Comparison of ENCODE assay signal across 8 mouse cellular contexts in the genomic region with DNA sequence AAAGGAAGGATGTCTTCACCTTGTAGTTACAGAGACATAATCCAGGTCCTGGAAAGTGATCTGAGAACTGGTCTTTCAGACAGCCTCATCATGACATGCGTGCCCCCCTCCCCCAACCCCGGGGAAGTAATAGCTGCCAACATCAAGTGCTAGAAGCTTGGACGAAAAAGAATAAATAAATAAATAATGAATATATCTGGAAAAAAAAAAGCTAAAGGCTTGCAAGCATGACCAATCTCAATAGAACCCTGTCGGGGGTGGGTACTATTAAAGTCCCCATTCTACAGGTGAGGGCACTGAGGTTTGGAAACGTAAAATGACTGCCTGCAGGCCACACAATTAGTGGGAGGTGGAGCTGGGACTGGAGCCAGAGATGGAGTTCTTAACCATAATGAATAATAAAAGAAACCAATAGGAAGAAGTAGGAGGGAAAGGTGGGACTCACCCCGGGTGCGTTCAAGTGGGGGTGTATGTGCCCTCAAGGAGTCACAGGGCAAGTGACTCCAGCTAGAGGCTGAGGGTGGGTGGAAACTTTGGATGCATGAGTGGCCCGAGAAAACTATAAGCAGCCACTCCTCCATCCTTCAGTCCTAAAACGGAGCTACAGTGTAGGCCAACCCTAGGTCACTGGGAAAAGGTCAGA. TPM values are rescaled to one million over a fixed set of nuclear protein-coding genes. Genes with fewer than 3 reads are reported as not detected.
DNase-seq lines count a peak whose midpoint lies in the region; ATAC-seq and TF ChIP-seq lines count a peak whose summit lies in the region.

No protein-coding gene starts in this region.

- peak overlapping the region; percentile 92 for H3K9ac ChIP-seq in forebrain, embryonic 15.5 days (replicated peaks)

- TF ChIP-seq CTCF in thymus, adult 2 months (IDR thresholded peaks at IDR 0.05; ENCODE audit: borderline replicate concordance, control insufficient read depth, extremely low read depth, insufficient read depth, low read length, poor library complexity), result no peak

- H3K36me3 ChIP-seq in thymus, adult 2 months (ENCODE audit: control insufficient read depth, insufficient read depth, low read length), result peaks cover under 1% of the 10 kb centered on the region; the same call in 1 of the 2 replicates
- no peaks in the 10 kb centered on the region for H3K36me3 ChIP-seq in forebrain, embryonic 15.5 days

- no peak for TF ChIP-seq POLR2A in thymus, adult 2 months (IDR thresholded peaks at IDR 0.05; ENCODE audit: control insufficient read depth, extremely low read depth, insufficient read depth, low read length, poor library complexity)

- H3K27ac ChIP-seq in thymus, adult 2 months (ENCODE audit: control insufficient read depth, insufficient read depth, low read length), result peak overlapping the region; percentile 57; the same call in 1 of the 2 replicates
- H3K27ac ChIP-seq in forebrain, embryonic 15.5 days (replicated peaks), result no peak overlapping the region

- H3K4me2 ChIP-seq in forebrain, embryonic 15.5 days (replicated peaks), result peak overlapping the region; percentile 97

- peak overlapping the region; percentile 70 for H3K4me3 ChIP-seq in thymus, adult 2 months (ENCODE audit: control insufficient read depth, insufficient read depth, low read length)
- H3K4me3 ChIP-seq in forebrain, embryonic 15.5 days, result peak overlapping the region; percentile 88

- no peak for DNase-seq in thymus, adult 2 months
- no peak for DNase-seq in thymus, postnatal 14 days
- DNase-seq in kidney, adult 8-10 months, result peak; percentile 36 to 45
- DNase-seq in lung, postnatal 14 days, result peak; percentile 51
- DNase-seq in retina, embryonic 14.5 days (ENCODE audit: low spot score), result no peak
- no peak for DNase-seq in layer of hippocampus, postnatal 10 days (ENCODE audit: low spot score in 2 of 2)
- DNase-seq in layer of hippocampus, adult 18-20 months (ENCODE audit: low spot score in 2 of 2), result no peak

- 17% methylated on average over 9 of the region's 9 CpGs for WGBS in thymus, adult 2 months
- 27% methylated on average over 9 of the region's 9 CpGs for WGBS in forebrain, embryonic 15.5 days

- peaks cover 37% of the 10 kb centered on the region for H3K4me1 ChIP-seq in thymus, adult 2 months (replicated peaks; ENCODE audit: control insufficient read depth, insufficient read depth, low read length)
- H3K4me1 ChIP-seq in forebrain, embryonic 15.5 days, result peaks cover 16% of the 10 kb centered on the region

- ATAC-seq in forebrain, embryonic 15.5 days (replicated peaks), result no peak

- no peaks in the 10 kb centered on the region for H3K9me3 ChIP-seq in forebrain, embryonic 15.5 days

- no peaks in the 10 kb centered on the region for H3K27me3 ChIP-seq in thymus, adult 2 months (ENCODE audit: control insufficient read depth, insufficient read depth, low read length)
- no peaks in the 10 kb centered on the region for H3K27me3 ChIP-seq in forebrain, embryonic 15.5 days

RNA-seq across cellular contexts. Expression of a gene that starts 18.1 kb away (rescaled TPM):
- 150 and 172 TPM in 2 replicates for polyA plus RNA-seq in thymus, adult 2 months (2012; rRNA removed)
- polyA plus RNA-seq in forebrain, embryonic 15.5 days (2015; fragmentation: Nextera tagmentation; extraction: Ambion mirVana), result 4.9 and 6.3 TPM in 2 replicates
- 10 to 100 TPM; 34.3 to 38.8 TPM for total RNA-seq in layer of hippocampus, postnatal 10 days (2021)
- total RNA-seq in layer of hippocampus, adult 18-20 months (2021), result 10 to 100 TPM; 32.3 to 33.8 TPM

RNA-seq across cellular contexts. Expression of a gene that starts 29.9 kb away (rescaled TPM):
- polyA plus RNA-seq in thymus, adult 2 months (2012; rRNA removed), result 60.5 and 65.9 TPM in 2 replicates
- 0.97 and 1.1 TPM in 2 replicates for polyA plus RNA-seq in forebrain, embryonic 15.5 days (2015; fragmentation: Nextera tagmentation; extraction: Ambion mirVana)
- 1 to 10 TPM; 1.8 to 2.1 TPM for total RNA-seq in layer of hippocampus, postnatal 10 days (2021)
- total RNA-seq in layer of hippocampus, adult 18-20 months (2021), result 1 to 10 TPM; 2.7 to 3.2 TPM

RNA-seq across cellular contexts. Expression of a gene that starts 40.6 kb away (rescaled TPM):
- polyA plus RNA-seq in thymus, adult 2 months (2012; rRNA removed), result 24.8 and 24.9 TPM in 2 replicates
- polyA plus RNA-seq in forebrain, embryonic 15.5 days (2015; fragmentation: Nextera tagmentation; extraction: Ambion mirVana), result 16.5 and 16.9 TPM in 2 replicates
- 10 to 100 TPM in 1 of 2 experiments, 1 to 10 TPM in 1; 9.2 to 10.8 TPM for total RNA-seq in layer of hippocampus, postnatal 10 days (2021)
- total RNA-seq in layer of hippocampus, adult 18-20 months (2021), result 10 to 100 TPM in 1 of 2 experiments, 1 to 10 TPM in 1; 9.4 to 12.3 TPM

RNA-seq across cellular contexts. Expression of a gene that starts 47.7 kb away (rescaled TPM):
- 59.4 and 64.2 TPM in 2 replicates for polyA plus RNA-seq in thymus, adult 2 months (2012; rRNA removed)
- 24.0 and 25.7 TPM in 2 replicates for polyA plus RNA-seq in forebrain, embryonic 15.5 days (2015; fragmentation: Nextera tagmentation; extraction: Ambion mirVana)
- 10 to 100 TPM; 12.4 to 14.8 TPM for total RNA-seq in layer of hippocampus, postnatal 10 days (2021)
- total RNA-seq in layer of hippocampus, adult 18-20 months (2021), result 10 to 100 TPM; 10.7 to 12.1 TPM

RNA-seq across cellular contexts. Expression of a gene that starts 57.3 kb away (rescaled TPM):
- 7.9 and 9.5 TPM in 2 replicates for polyA plus RNA-seq in thymus, adult 2 months (2012; rRNA removed)
- 7.9 and 9.0 TPM in 2 replicates for polyA plus RNA-seq in forebrain, embryonic 15.5 days (2015; fragmentation: Nextera tagmentation; extraction: Ambion mirVana)
- total RNA-seq in layer of hippocampus, postnatal 10 days (2021), result 1 to 10 TPM; 6.3 to 8.5 TPM
- 10 to 100 TPM in 1 of 2 experiments, 1 to 10 TPM in 1; 9.6 to 10.1 TPM for total RNA-seq in layer of hippocampus, adult 18-20 months (2021)

Comparison
In these comparisons a context has a peak if more than half of its experiments do, and no peak if none do; other contexts are left out.
1. DNase-seq: peak in kidney, adult 8-10 months (2 of 2) and lung, postnatal 14 days (single experiment); none in thymus, adult 2 months (single experiment), thymus, postnatal 14 days (single experiment), retina, embryonic 14.5 days (single experiment), layer of hippocampus, postnatal 10 days (0 of 2) and layer of hippocampus, adult 18-20 months (0 of 2).